Mouse (Mus musculus) olfactory bulb, adult 2 months (tissue): ENCODE data around the gene Ddx21.

ENCODE experiments used
- CTCF ChIP-seq: fragments of 200-500 bp; IDR thresholded peaks from 2 replicates; pipeline ENCODE4 v1.5.1; 2012; ENCODE audit warnings: low read depth, mild to moderate bottlenecking, low read length, moderate library complexity; ENCODE audit not compliant: insufficient read depth
- POLR2A ChIP-seq: fragments of 200-500 bp; IDR thresholded peaks from 2 replicates; pipeline ENCODE4 v1.6.1; 2012; ENCODE audit warnings: mild to moderate bottlenecking, low read depth, low read length, moderate library complexity; ENCODE audit not compliant: insufficient read depth

DNA sequence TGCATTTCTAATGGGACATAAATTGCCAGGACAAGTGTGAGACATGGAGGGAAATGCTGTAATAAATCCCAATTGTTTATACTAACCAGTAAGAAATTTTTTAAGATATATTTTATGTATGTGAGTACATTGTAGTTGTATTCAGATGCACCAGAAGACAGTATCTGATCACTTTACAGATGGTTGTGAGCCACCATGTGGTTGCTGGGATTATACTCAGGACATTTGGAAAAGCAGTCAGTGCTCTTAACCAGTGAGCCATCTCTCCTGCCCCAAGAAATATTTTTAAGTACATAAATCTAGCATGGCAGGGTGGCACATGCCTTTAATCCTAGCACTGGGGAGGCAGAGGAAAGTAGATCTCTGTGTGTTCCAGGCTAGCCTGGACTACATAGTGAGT is 56.3 kb downstream of the Ddx21 start:
- TF ChIP-seq POLR2A (no peak), CTCF (no peak)
